Mouse (Mus musculus) testis, adult 2 months (tissue): Measurements from ENCODE around the gene Csrnp1.

Experiments
- CTCF ChIP-seq: fragments of 200-500 bp; IDR thresholded peaks from 2 replicates; pipeline ENCODE4 v1.5.1; 2012; ENCODE audit warnings: low read depth, mild to moderate bottlenecking, inconsistent platforms, low read length, moderate library complexity; ENCODE audit not compliant: control insufficient read depth, insufficient read depth, insufficient replicate concordance
- POLR2A ChIP-seq: fragments of 200-500 bp; IDR thresholded peaks from 2 replicates; pipeline ENCODE4 v1.6.1; 2012; ENCODE audit warnings: low read depth, mild to moderate bottlenecking, inconsistent platforms, low read length, moderate library complexity; ENCODE audit not compliant: control insufficient read depth

- TF ChIP-seq POLR2A: no peak
- no peak for TF ChIP-seq CTCF
Measured at GRCm38 (mm10) chr9:120011533-120011932, 27.1 kb upstream of the Csrnp1 start.
